Mouse (Mus musculus) kidney, adult 2 months (tissue): ENCODE data around the gene Ebf1. TPM values are rescaled to one million over a fixed set of nuclear protein-coding genes. Genes with fewer than 3 reads are reported as not detected.

ENCODE experiments used
- DNase-seq: peaks from one replicate; pipeline ENCODE4 v3.0.0; 2021
- H3K27ac ChIP-seq: fragments of 200-500 bp; 2 replicates; pipeline ENCODE4 v1.5.1; 2012; ENCODE audit warnings: low read depth, low read length, control low read depth, inconsistent platforms; ENCODE audit not compliant: insufficient read depth
- H3K27me3 ChIP-seq: fragments of 200-500 bp; replicated peaks from 2 replicates; pipeline ENCODE4 v1.6.1; 2012; ENCODE audit warnings: mild to moderate bottlenecking, moderate library complexity, low read length, inconsistent platforms; ENCODE audit not compliant: control insufficient read depth, insufficient read depth
- H3K36me3 ChIP-seq: fragments of 200-500 bp; 2 replicates; pipeline ENCODE4 v1.6.1; 2012; ENCODE audit warnings: mild to moderate bottlenecking, moderate library complexity, low read length, inconsistent platforms; ENCODE audit not compliant: control insufficient read depth, insufficient read depth
- H3K4me1 ChIP-seq: fragments of 200-500 bp; 2 replicates; pipeline ENCODE4 v1.6.1; 2011; ENCODE audit warnings: low read length; ENCODE audit not compliant: control insufficient read depth, insufficient read depth
- H3K4me3 ChIP-seq: fragments of 200-500 bp; 2 replicates; pipeline ENCODE4 v1.5.1; 2011; ENCODE audit warnings: mild to moderate bottlenecking, low read depth, low read length, control low read depth; ENCODE audit not compliant: insufficient read depth
- CTCF ChIP-seq: fragments of 200-500 bp; conservative IDR thresholded peaks from 2 replicates; pipeline ENCODE4 v1.5.1; 2011; ENCODE audit warnings: low read depth, mild to moderate bottlenecking, control low read depth, low read length, moderate library complexity, mixed read lengths; ENCODE audit not compliant: insufficient read depth, insufficient read length
- POLR2A ChIP-seq: fragments of 200-500 bp; IDR thresholded peaks from one replicate; pipeline ENCODE4 v1.6.1; 2011; ENCODE audit warnings: low read depth, low read length, control low read depth
- WGBS: fragments of 180-500 bp; shearing (Covaris S2); methylation state at CpG from one replicate; pipeline ENCODE4 v1.1.7; 2018; 5-methylcytosine and 5-hydroxymethylcytosine counted together
- polyA plus RNA-seq: library from polyadenylated mRNA; depleted of rRNA; stranded (reverse); fragments of >200 nt; gene quantifications from 2 replicates; pipeline ENCODE4 v1.2.3, GENCODE M21; 2012

Gene Ebf1
- polyA plus RNA-seq, 1 experiment = 12.2 TPM

GRCm38 (mm10) chr11:44628412-44628811, 11.3 kb downstream of the Ebf1 start:
- WGBS = 39% methylated on average over 4 of the region's 4 CpGs
- Histone ChIP-seq H3K4me1 (no peaks in the 10 kb centered on the region), H3K4me3 (no peak overlapping the region), H3K27me3 (no peaks in the 10 kb centered on the region), H3K27ac (no peak overlapping the region), H3K36me3 (no peaks in the 10 kb centered on the region)
- TF ChIP-seq CTCF = no peak
- TF ChIP-seq POLR2A = no peak
- no peak for DNase-seq

DNA sequence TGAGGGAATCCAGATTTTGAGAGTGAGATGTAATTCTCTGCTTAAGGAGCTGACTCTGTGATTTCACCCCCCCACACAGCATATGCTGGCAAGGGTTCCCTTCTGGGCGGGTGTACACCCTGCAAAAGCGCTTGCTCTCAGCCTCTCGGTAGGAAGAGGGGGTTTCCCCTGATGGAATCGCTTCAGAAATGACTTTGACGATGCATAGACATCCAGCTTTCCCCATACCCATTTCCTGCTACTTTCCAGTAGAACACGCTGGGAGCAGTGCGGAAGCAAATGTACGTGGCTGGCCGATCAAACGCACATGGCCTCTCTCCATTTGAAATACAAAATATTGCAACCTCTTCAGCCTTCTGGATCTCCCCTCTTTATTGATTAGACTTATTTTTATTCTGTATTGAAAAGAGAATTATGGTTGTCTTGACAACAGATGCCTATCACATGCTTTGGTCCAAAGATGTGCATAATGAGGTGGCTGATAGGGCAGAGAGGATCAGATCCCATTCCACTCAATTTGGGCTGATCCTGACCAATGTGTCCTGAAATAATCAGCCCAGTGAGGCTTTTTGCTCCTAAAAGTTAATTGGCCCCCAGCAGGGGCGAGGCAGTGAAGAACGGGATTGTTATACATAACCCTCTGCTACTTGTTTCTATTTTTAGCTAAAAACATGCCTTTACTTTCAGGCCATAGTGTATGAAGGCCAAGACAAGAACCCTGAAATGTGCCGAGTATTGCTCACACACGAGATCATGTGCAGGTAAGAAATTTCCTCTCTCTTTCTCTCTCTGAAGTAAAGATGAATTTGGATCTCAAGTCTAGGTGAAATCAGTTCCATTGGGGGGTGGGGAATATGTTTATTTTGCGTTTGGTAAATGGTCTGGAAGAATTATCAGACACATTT, 15.2 kb downstream of the Ebf1 start:
- TF ChIP-seq CTCF (no peak), POLR2A (no peak)
- H3K36me3 ChIP-seq = no peaks in the 10 kb centered on the region
- no peaks in the 10 kb centered on the region for H3K4me1 ChIP-seq
- H3K4me3 ChIP-seq = no peak overlapping the region
- 79% methylated on average over 15 of the region's 15 CpGs for WGBS
- no peak overlapping the region for H3K27ac ChIP-seq
- no peak for DNase-seq
- H3K27me3 ChIP-seq = no peaks in the 10 kb centered on the region

DNA sequence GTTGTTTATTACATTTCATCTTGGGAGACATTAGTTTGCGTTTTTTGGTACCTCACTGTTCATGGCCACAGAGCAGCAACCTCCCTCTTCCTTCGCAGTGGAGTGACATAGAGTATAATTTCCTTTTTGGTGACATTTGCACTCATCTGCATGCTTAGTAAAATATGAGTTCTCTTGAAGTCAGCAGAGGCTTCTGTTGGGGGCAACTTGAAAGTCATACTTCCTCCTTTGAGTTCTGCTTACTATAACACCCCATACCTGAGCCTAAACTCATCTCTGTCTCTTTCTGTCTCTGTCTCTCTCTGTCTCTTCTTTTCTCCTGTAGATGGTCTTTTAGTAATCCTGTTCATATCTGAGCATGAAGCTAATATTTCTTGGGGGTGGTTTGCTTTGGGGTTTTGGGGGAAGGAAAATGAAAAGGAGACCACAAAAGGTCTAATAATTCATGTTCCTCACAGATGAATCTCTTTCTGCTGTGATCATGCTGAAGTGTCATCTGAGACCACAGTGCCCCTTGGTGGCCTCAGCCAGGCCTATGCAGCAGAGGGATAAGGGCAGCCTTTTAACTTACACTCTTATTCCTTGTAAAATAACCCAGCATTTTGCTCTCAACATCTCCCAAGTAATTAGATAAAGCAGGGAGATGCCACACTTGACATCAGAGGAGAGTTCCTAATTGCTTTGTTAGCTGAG, 16.0 kb downstream of the Ebf1 start:
- WGBS = 72% methylated on average over 2 of the region's 2 CpGs
- TF ChIP-seq CTCF (no peak), POLR2A (no peak)

GRCm38 (mm10) chr11:44634552-44635193, 17.6 kb downstream of the Ebf1 start:
- whole genome bisulfite sequencing = 92% methylated on average over 6 of the region's 6 CpGs
- no peak for TF ChIP-seq CTCF
- TF ChIP-seq POLR2A = no peak
- H3K36me3 ChIP-seq = no peaks in the 10 kb centered on the region
- H3K4me1 ChIP-seq = no peaks in the 10 kb centered on the region
- no peak for DNase-seq
- H3K27me3 ChIP-seq = no peaks in the 10 kb centered on the region
- no peak overlapping the region for H3K4me3 ChIP-seq
- H3K27ac ChIP-seq = no peak overlapping the region

More for the DNA sequence above, 16.0 kb downstream of the Ebf1 start:
- Histone ChIP-seq H3K27me3 (no peaks in the 10 kb centered on the region), H3K36me3 (no peaks in the 10 kb centered on the region), H3K4me1 (no peaks in the 10 kb centered on the region), H3K27ac (no peak overlapping the region), H3K4me3 (no peak overlapping the region)
- no peak for DNase-seq

- no peaks in the 10 kb centered on the region for H3K4me1 ChIP-seq
- no peak overlapping the region for H3K4me3 ChIP-seq
- H3K36me3 ChIP-seq = no peaks in the 10 kb centered on the region
- DNase-seq = no peak
- WGBS = 71% methylated on average over 1 of the region's 1 CpGs
- no peak overlapping the region for H3K27ac ChIP-seq
- TF ChIP-seq POLR2A = no peak
- TF ChIP-seq CTCF = no peak
- no peaks in the 10 kb centered on the region for H3K27me3 ChIP-seq
Measured at GRCm38 (mm10) chr11:44636241-44636640, 19.1 kb downstream of the Ebf1 start.

DNA sequence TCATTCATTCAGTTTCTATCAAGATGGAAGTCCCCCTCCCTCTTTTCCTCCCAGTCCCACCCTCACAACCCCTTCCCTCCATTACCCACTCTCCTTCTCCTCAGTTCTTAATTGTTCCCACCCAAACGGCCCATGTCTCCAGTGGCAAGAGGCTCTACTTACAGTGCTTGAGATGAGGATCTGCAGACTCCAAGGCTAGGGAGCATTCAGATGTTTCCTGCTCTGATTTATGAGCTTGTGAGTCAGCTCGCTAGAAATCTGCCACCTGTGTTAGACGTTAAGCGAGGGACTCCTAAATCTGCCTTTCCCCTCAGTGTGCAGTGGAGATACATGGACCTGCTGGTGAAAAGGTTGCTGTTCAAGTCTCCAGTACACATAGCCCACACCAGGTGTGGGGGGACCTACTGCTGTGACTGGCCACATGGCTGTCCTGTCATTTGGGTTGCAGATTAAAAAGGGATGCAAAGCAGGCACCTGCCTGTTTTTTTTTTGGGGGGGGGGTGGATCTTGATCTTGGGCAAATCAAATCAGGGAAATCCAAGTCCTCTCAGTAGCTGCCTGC, 21.2 kb downstream of the Ebf1 start:
- WGBS = 21% methylated on average over 4 of the region's 4 CpGs
- Histone ChIP-seq H3K4me1 (no peaks in the 10 kb centered on the region), H3K36me3 (no peaks in the 10 kb centered on the region), H3K4me3 (no peak overlapping the region), H3K27ac (no peak overlapping the region), H3K27me3 (no peaks in the 10 kb centered on the region; the same call in 1 of the 2 replicates)
- DNase-seq = no peak
- TF ChIP-seq CTCF (no peak), POLR2A (no peak)
